Comparison of ENCODE assay signal across 8 mouse cellular contexts in the genomic region with DNA sequence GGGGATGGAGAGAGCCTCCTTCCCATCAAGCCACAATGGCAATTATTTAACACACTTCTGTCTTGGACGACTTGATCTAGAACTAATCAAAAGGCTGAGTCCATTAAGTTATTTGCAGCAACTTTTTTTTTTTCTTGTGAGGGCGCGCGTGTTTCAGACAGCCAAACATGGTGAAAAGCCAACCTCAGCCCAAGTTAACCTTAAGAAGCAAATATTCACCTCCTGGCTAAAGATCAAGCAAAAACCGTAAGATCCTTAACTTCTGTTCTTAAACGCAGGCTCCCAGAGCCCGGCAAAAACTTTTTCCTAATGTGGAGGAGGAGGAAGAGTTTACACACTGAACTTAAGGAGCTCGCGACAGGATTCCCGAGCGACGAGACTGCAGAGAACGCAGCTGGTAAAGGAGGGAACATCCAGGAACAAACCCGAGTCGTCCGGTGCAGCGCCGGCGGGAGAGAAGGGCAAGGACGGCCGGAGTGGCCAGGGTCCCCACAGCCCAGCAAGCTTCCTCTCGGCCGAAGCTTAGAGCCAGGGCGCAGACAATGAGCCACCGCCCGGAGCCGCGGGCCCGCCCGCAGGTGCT. TPM values are rescaled to one million over a fixed set of nuclear protein-coding genes. Genes with fewer than 3 reads are reported as not detected.
DNase-seq lines count a peak whose midpoint lies in the region; ATAC-seq and TF ChIP-seq lines count a peak whose summit lies in the region.

No protein-coding gene starts in this region.

- no peaks in the 10 kb centered on the region for H3K9me3 ChIP-seq in forebrain, embryonic 10.5 days
- no peaks in the 10 kb centered on the region for H3K9me3 ChIP-seq in intestine, embryonic 15.5 days
- no peaks in the 10 kb centered on the region for H3K9me3 ChIP-seq in lung, embryonic 16.5 days (ENCODE audit: control insufficient read depth, low read length)

- H3K4me1 ChIP-seq in liver, adult 2 months (ENCODE audit: control insufficient read depth, insufficient read depth, low read length) = peaks cover 13% of the 10 kb centered on the region; the same call in 1 of the 2 replicates
- peaks cover 23% of the 10 kb centered on the region for H3K4me1 ChIP-seq in forebrain, embryonic 10.5 days
- peaks cover 6% of the 10 kb centered on the region for H3K4me1 ChIP-seq in intestine, embryonic 15.5 days (replicated peaks)
- peaks cover 14% of the 10 kb centered on the region for H3K4me1 ChIP-seq in lung, embryonic 16.5 days (replicated peaks; ENCODE audit: control insufficient read depth, insufficient read depth, low read length)

- peak overlapping the region; percentile 65 for H3K4me2 ChIP-seq in intestine, embryonic 15.5 days (replicated peaks)
- H3K4me2 ChIP-seq in lung, embryonic 16.5 days (ENCODE audit: low read depth, low read length) = peak overlapping the region; percentile 63

- no peak for TF ChIP-seq CTCF in liver, adult 2 months (IDR thresholded peaks at IDR 0.05; ENCODE audit: low read depth, low read length)

- 0% methylated on average over 30 of the region's 30 CpGs for WGBS in liver, adult 2 months
- WGBS in forebrain, embryonic 10.5 days = under 1% methylated on average over 30 of the region's 30 CpGs
- under 1% methylated on average over 29 of the region's 30 CpGs for WGBS in intestine, embryonic 15.5 days
- under 1% methylated on average over 30 of the region's 30 CpGs for WGBS in lung, embryonic 16.5 days

- ATAC-seq in activated CD4-positive, CD25-positive, alpha-beta regulatory T cell, adult 4 months = peak; percentile 1
- no peak for ATAC-seq in intestine, embryonic 15.5 days
- no peak for ATAC-seq in lung, embryonic 16.5 days (ENCODE audit: low read depth)

- peaks cover 2% of the 10 kb centered on the region; the same call in 1 of the 2 replicates for H3K36me3 ChIP-seq in liver, adult 2 months (ENCODE audit: control insufficient read depth, insufficient read depth, low read length)
- peaks cover 28% of the 10 kb centered on the region for H3K36me3 ChIP-seq in forebrain, embryonic 10.5 days (replicated peaks)
- H3K36me3 ChIP-seq in intestine, embryonic 15.5 days = 0 out of 2 replicates have a peak, but pooled peaks cover 2% of the 10 kb centered on the region
- H3K36me3 ChIP-seq in lung, embryonic 16.5 days (ENCODE audit: control insufficient read depth, insufficient read depth, low read length) = no peaks in the 10 kb centered on the region

- no peak for TF ChIP-seq POLR2A in liver, adult 2 months (IDR thresholded peaks at IDR 0.05; ENCODE audit: extremely low read depth, insufficient read depth, low read length)

- peaks cover 20% of the 10 kb centered on the region for H3K79me2 ChIP-seq in liver, adult 2 months (ENCODE audit: control insufficient read depth, insufficient read depth, low read length)

- peak overlapping the region; percentile 84 for H3K4me3 ChIP-seq in liver, adult 2 months (ENCODE audit: insufficient read depth, low read depth, low read length)
- H3K4me3 ChIP-seq in forebrain, embryonic 10.5 days = peak overlapping the region; percentile 96
- H3K4me3 ChIP-seq in intestine, embryonic 15.5 days (replicated peaks) = peak overlapping the region; percentile 94
- H3K4me3 ChIP-seq in lung, embryonic 16.5 days (ENCODE audit: low read length) = peak overlapping the region; percentile 95

- H3K9ac ChIP-seq in liver, adult 2 months (ENCODE audit: low read depth, low read length) = peak overlapping the region; percentile 93
- H3K9ac ChIP-seq in intestine, embryonic 15.5 days = peak overlapping the region; percentile 98
- peak overlapping the region; percentile 98 for H3K9ac ChIP-seq in lung, embryonic 16.5 days (ENCODE audit: low read length)

- H3K27ac ChIP-seq in liver, adult 2 months (replicated peaks; ENCODE audit: insufficient read depth, low read depth, low read length) = peak overlapping the region; percentile 71
- H3K27ac ChIP-seq in forebrain, embryonic 10.5 days = peak overlapping the region; percentile 99
- peak overlapping the region; percentile 97 for H3K27ac ChIP-seq in intestine, embryonic 15.5 days
- H3K27ac ChIP-seq in lung, embryonic 16.5 days (ENCODE audit: low read length) = peak overlapping the region; percentile 97

- peak; percentile 56 for DNase-seq in liver, adult 2 months (ENCODE audit: extremely low read depth, low read depth, low spot score)
- no peak for DNase-seq in liver
- peak; percentile 75 for DNase-seq in forebrain, embryonic 10.5 days (ENCODE audit: extremely low spot score, low spot score)
- peak; percentile 34 to 50 for DNase-seq in right cerebral cortex, postnatal 10 days (ENCODE audit: low spot score in 2 of 2)
- DNase-seq in frontal cortex, adult 2 months (ENCODE audit: extremely low spot score in 1 of 2, low spot score in 1 of 2) = no peak

- no peaks in the 10 kb centered on the region for H3K27me3 ChIP-seq in liver, adult 2 months (ENCODE audit: control insufficient read depth, insufficient read depth, low read length)
- H3K27me3 ChIP-seq in forebrain, embryonic 10.5 days (ENCODE audit: poor library complexity, severe bottlenecking) = no peaks in the 10 kb centered on the region
- no peaks in the 10 kb centered on the region for H3K27me3 ChIP-seq in intestine, embryonic 15.5 days (replicated peaks)
- H3K27me3 ChIP-seq in lung, embryonic 16.5 days (ENCODE audit: control insufficient read depth, insufficient read depth, low read depth, low read length) = no peaks in the 10 kb centered on the region

RNA-seq across cellular contexts. Expression of a gene that starts 0.6 kb away (rescaled TPM):
- 11.0 and 11.8 TPM in 2 replicates for total RNA-seq in liver, adult 2 months (2014; rRNA removed)
- polyA plus RNA-seq in liver, adult 2 months (2012; rRNA removed) = 5.8 and 6.3 TPM in 2 replicates
- polyA plus RNA-seq in activated CD4-positive, CD25-positive, alpha-beta regulatory T cell, adult 4 months (2017; shearing (Covaris generic)) = 10 to 100 TPM; 67.6 to 72.8 TPM
- 41.0 and 41.3 TPM in 2 replicates for polyA plus RNA-seq in forebrain, embryonic 10.5 days (2016; fragmentation: Nextera tagmentation; extraction: Ambion mirVana)
- polyA plus RNA-seq in intestine, embryonic 15.5 days (2015; fragmentation: Nextera tagmentation; extraction: Ambion mirVana) = 33.8 and 38.3 TPM in 2 replicates
- 33.1 and 36.5 TPM in 2 replicates for polyA plus RNA-seq in lung, embryonic 16.5 days (2015; fragmentation: Nextera tagmentation; extraction: Ambion mirVana)
- 17.4 and 18.7 TPM in 2 replicates for polyA plus RNA-seq in frontal cortex, adult 2 months (2012; rRNA removed)

RNA-seq across cellular contexts. Expression of a gene that starts 21.0 kb away (rescaled TPM):
- total RNA-seq in liver, adult 2 months (2014; rRNA removed) = 37.7 and 40.5 TPM in 2 replicates
- polyA plus RNA-seq in liver, adult 2 months (2012; rRNA removed) = 17.5 and 19.0 TPM in 2 replicates
- 100 to 1,000 TPM; 138 to 151 TPM for polyA plus RNA-seq in activated CD4-positive, CD25-positive, alpha-beta regulatory T cell, adult 4 months (2017; shearing (Covaris generic))
- polyA plus RNA-seq in forebrain, embryonic 10.5 days (2016; fragmentation: Nextera tagmentation; extraction: Ambion mirVana) = 153 TPM in 2 replicates
- 107 and 109 TPM in 2 replicates for polyA plus RNA-seq in intestine, embryonic 15.5 days (2015; fragmentation: Nextera tagmentation; extraction: Ambion mirVana)
- polyA plus RNA-seq in lung, embryonic 16.5 days (2015; fragmentation: Nextera tagmentation; extraction: Ambion mirVana) = 84.6 and 85.1 TPM in 2 replicates
- 29.8 and 30.9 TPM in 2 replicates for polyA plus RNA-seq in frontal cortex, adult 2 months (2012; rRNA removed)

RNA-seq across cellular contexts. Expression of a gene that starts 21.1 kb away (rescaled TPM):
- 6.0 and 6.5 TPM in 2 replicates for total RNA-seq in liver, adult 2 months (2014; rRNA removed)
- 7.6 and 10.1 TPM in 2 replicates for polyA plus RNA-seq in liver, adult 2 months (2012; rRNA removed)
- polyA plus RNA-seq in activated CD4-positive, CD25-positive, alpha-beta regulatory T cell, adult 4 months (2017; shearing (Covaris generic)) = 10 to 100 TPM; 35.3 to 39.2 TPM
- polyA plus RNA-seq in forebrain, embryonic 10.5 days (2016; fragmentation: Nextera tagmentation; extraction: Ambion mirVana) = 41.0 and 44.0 TPM in 2 replicates
- 27.4 and 29.4 TPM in 2 replicates for polyA plus RNA-seq in intestine, embryonic 15.5 days (2015; fragmentation: Nextera tagmentation; extraction: Ambion mirVana)
- 31.7 and 31.9 TPM in 2 replicates for polyA plus RNA-seq in lung, embryonic 16.5 days (2015; fragmentation: Nextera tagmentation; extraction: Ambion mirVana)
- polyA plus RNA-seq in frontal cortex, adult 2 months (2012; rRNA removed) = 54.8 and 63.1 TPM in 2 replicates

Comparison
In these comparisons a context has a peak if more than half of its experiments do, and no peak if none do; other contexts are left out.
1. DNase-seq: peak in liver, adult 2 months (single experiment), forebrain, embryonic 10.5 days (single experiment) and right cerebral cortex, postnatal 10 days (2 of 2); none in liver (single experiment) and frontal cortex, adult 2 months (0 of 2).
2. Peak in every context shown above with its lines, with median percentiles within 50 percentile points of each other: H3K27ac ChIP-seq, H3K4me3 ChIP-seq and H3K9ac ChIP-seq.